Mouse (Mus musculus) liver, embryonic 11.5 days (tissue): Measurements from ENCODE around the gene Ibtk. TPM values are rescaled to one million over a fixed set of nuclear protein-coding genes. Genes with fewer than 3 reads are reported as not detected.

Experiments used
- ATAC-seq: fragments of 200-750 bp; cut with Nextera tagmentation; replicated peaks from 2 replicates; pipeline ENCODE4 v1.8.0; 2017; ENCODE audit warnings: moderate number of reproducible peaks, mild to moderate bottlenecking, moderate TSS enrichment, moderate library complexity; ENCODE audit not compliant: low FRiP score
- DNase-seq: peaks from one replicate; pipeline ENCODE4 v3.0.0-alpha.2; 2017; ENCODE audit warnings: low spot score
- H3K27ac ChIP-seq: fragments of 300-500 bp; sonication (generic); 2 replicates; pipeline ENCODE4 v1.5.1; 2014; ENCODE audit warnings: mild to moderate bottlenecking, low read depth, low read length, control low read depth
- H3K27me3 ChIP-seq: fragments of 300-500 bp; sonication (generic); replicated peaks from 2 replicates; pipeline ENCODE4 v1.6.1; 2014; ENCODE audit warnings: low read length, mixed read lengths; ENCODE audit not compliant: control insufficient read depth, insufficient read depth
- H3K36me3 ChIP-seq: fragments of 300-500 bp; sonication (generic); 2 replicates; pipeline ENCODE4 v1.6.1; 2014; ENCODE audit warnings: mild to moderate bottlenecking, low read length, moderate library complexity, mixed read lengths; ENCODE audit not compliant: control insufficient read depth, insufficient read depth
- H3K4me1 ChIP-seq: fragments of 300-500 bp; sonication (generic); replicated peaks from 2 replicates; pipeline ENCODE4 v1.6.1; 2014; ENCODE audit warnings: low read length, mixed read lengths; ENCODE audit not compliant: control insufficient read depth, insufficient read depth
- H3K4me2 ChIP-seq: fragments of 300-500 bp; sonication (generic); 2 replicates; pipeline ENCODE4 v1.6.1; 2014; ENCODE audit warnings: mild to moderate bottlenecking, control low read depth, moderate library complexity
- H3K4me3 ChIP-seq: fragments of 300-500 bp; sonication (generic); 2 replicates; pipeline ENCODE4 v1.5.1; 2014; ENCODE audit warnings: low read depth, low read length, control low read depth
- H3K9ac ChIP-seq: fragments of 300-500 bp; sonication (generic); 2 replicates; pipeline ENCODE4 v1.6.1; 2014; ENCODE audit warnings: low read depth, low read length, control low read depth
- H3K9me3 ChIP-seq: fragments of 300-500 bp; sonication (generic); 2 replicates; pipeline ENCODE4 v1.6.1; 2016; ENCODE audit warnings: low read length, inconsistent platforms, mixed read lengths; ENCODE audit not compliant: control insufficient read depth
- WGBS: fragments of 180-500 bp; shearing (Covaris S2); extraction: QIAGEN DNeasy Blood & Tissue Kit; methylation state at CpG from one replicate; pipeline ENCODE4 v1.1.7; 2014; 5-methylcytosine and 5-hydroxymethylcytosine counted together
- polyA plus RNA-seq: library from polyadenylated mRNA; unstranded; fragments of >200 nt; fragmentation: Nextera tagmentation; extraction: Ambion mirVana; gene quantifications from 2 replicates; pipeline ENCODE4 v1.2.1, GENCODE M21; 2014

Ibtk gene
- polyA plus RNA-seq, 1 experiment from 2014 or later, result 33.2 TPM

GRCm38 (mm10) chr9:85685010-85685409, 64.1 kb downstream of the Ibtk start:
- DNase-seq (no peak), ATAC-seq (no peak)
- H3K36me3 ChIP-seq, result peaks cover 22% of the 10 kb centered on the region
- no peaks in the 10 kb centered on the region for H3K4me1 ChIP-seq
- no peaks in the 10 kb centered on the region for H3K9me3 ChIP-seq
- H3K27me3 ChIP-seq, result no peaks in the 10 kb centered on the region
- H3K4me3 ChIP-seq, result no peak overlapping the region
- WGBS, result 81% methylated on average over 6 of the region's 6 CpGs
- no peak overlapping the region for H3K9ac ChIP-seq
- no peak overlapping the region for H3K4me2 ChIP-seq
- H3K27ac ChIP-seq, result no peak overlapping the region

GRCm38 (mm10) chr9:85675131-85675905, 73.8 kb downstream of the Ibtk start:
- 78% methylated on average over 10 of the region's 10 CpGs for WGBS

GRCm38 (mm10) chr9:85673907-85674481, 75.1 kb downstream of the Ibtk start:
- WGBS, result 63% methylated on average over 15 of the region's 15 CpGs
- Histone ChIP-seq H3K27me3 (no peaks in the 10 kb centered on the region), H3K36me3 (no peaks in the 10 kb centered on the region), H3K4me2 (no peak overlapping the region), H3K4me3 (no peak overlapping the region), H3K9ac (no peak overlapping the region), H3K27ac (no peak overlapping the region), H3K9me3 (no peaks in the 10 kb centered on the region), H3K4me1 (no peaks in the 10 kb centered on the region)
- DNase-seq (no peak), ATAC-seq (no peak)

More at GRCm38 (mm10) chr9:85675131-85675905, 73.8 kb downstream of the Ibtk start:
- Histone ChIP-seq H3K4me3 (no peak overlapping the region), H3K9me3 (no peaks in the 10 kb centered on the region), H3K27ac (no peak overlapping the region), H3K4me2 (no peak overlapping the region), H3K9ac (no peak overlapping the region), H3K27me3 (no peaks in the 10 kb centered on the region), H3K36me3 (no peaks in the 10 kb centered on the region), H3K4me1 (no peaks in the 10 kb centered on the region)
- ATAC-seq (no peak), DNase-seq (no peak)

- WGBS, result 84% methylated on average over 6 of the region's 6 CpGs
- ATAC-seq, result no peak
- Histone ChIP-seq H3K27ac (no peak overlapping the region), H3K4me2 (no peak overlapping the region), H3K36me3 (no peaks in the 10 kb centered on the region), H3K9me3 (no peaks in the 10 kb centered on the region), H3K4me3 (no peak overlapping the region), H3K4me1 (no peaks in the 10 kb centered on the region), H3K9ac (no peak overlapping the region), H3K27me3 (no peaks in the 10 kb centered on the region)
- DNase-seq, result no peak
Measured at GRCm38 (mm10) chr9:85671582-85672331, 77.4 kb downstream of the Ibtk start.

- ATAC-seq (no peak), DNase-seq (no peak)
- Histone ChIP-seq H3K36me3 (no peaks in the 10 kb centered on the region), H3K4me3 (no peak overlapping the region), H3K4me1 (no peaks in the 10 kb centered on the region), H3K27me3 (no peaks in the 10 kb centered on the region), H3K9ac (no peak overlapping the region), H3K9me3 (no peaks in the 10 kb centered on the region), H3K27ac (no peak overlapping the region), H3K4me2 (no peak overlapping the region)
- 83% methylated on average over 1 of the region's 1 CpGs for WGBS
Measured at GRCm38 (mm10) chr9:85664316-85664715, 84.8 kb downstream of the Ibtk start.

GRCm38 (mm10) chr9:85663810-85664209, 85.3 kb downstream of the Ibtk start:
- no peak overlapping the region for H3K4me2 ChIP-seq
- no peak for ATAC-seq
- H3K27me3 ChIP-seq, result no peaks in the 10 kb centered on the region
- no peak overlapping the region for H3K4me3 ChIP-seq
- no peaks in the 10 kb centered on the region for H3K9me3 ChIP-seq
- H3K36me3 ChIP-seq, result no peaks in the 10 kb centered on the region
- 75% methylated on average over 1 of the region's 1 CpGs for WGBS
- no peak for DNase-seq
- no peak overlapping the region for H3K27ac ChIP-seq
- no peak overlapping the region for H3K9ac ChIP-seq
- H3K4me1 ChIP-seq, result no peaks in the 10 kb centered on the region

- no peaks in the 10 kb centered on the region for H3K27me3 ChIP-seq
- H3K9me3 ChIP-seq, result no peaks in the 10 kb centered on the region
- WGBS, result 35% methylated on average over 8 of the region's 8 CpGs
- H3K36me3 ChIP-seq, result no peaks in the 10 kb centered on the region
- ATAC-seq (no peak), DNase-seq (no peak)
- H3K4me1 ChIP-seq, result no peaks in the 10 kb centered on the region
- no peak overlapping the region for H3K27ac ChIP-seq
- H3K9ac ChIP-seq, result no peak overlapping the region
- H3K4me2 ChIP-seq, result no peak overlapping the region
- H3K4me3 ChIP-seq, result no peak overlapping the region
Measured at GRCm38 (mm10) chr9:85663091-85663490, 86.0 kb downstream of the Ibtk start.

- Histone ChIP-seq H3K9me3 (no peaks in the 10 kb centered on the region), H3K4me2 (no peak overlapping the region), H3K27me3 (no peaks in the 10 kb centered on the region), H3K4me3 (no peak overlapping the region), H3K27ac (no peak overlapping the region), H3K36me3 (no peaks in the 10 kb centered on the region), H3K9ac (no peak overlapping the region), H3K4me1 (no peaks in the 10 kb centered on the region)
- ATAC-seq (no peak), DNase-seq (no peak)
- WGBS, result 81% methylated on average over 4 of the region's 4 CpGs
Measured at GRCm38 (mm10) chr9:85653401-85653800, 95.7 kb downstream of the Ibtk start.
